Mouse (Mus musculus) urinary bladder, adult 18-20 months (tissue): Measurements from ENCODE around the gene Iapp.
"Not testable (repeated sequence)": the region's sequence is repeated elsewhere in the genome, so short reads cannot be mapped to it uniquely, and the experiment has no call there.

ENCODE experiments used
- DNase-seq, 2 experiments: peaks; one replicate each; pipeline ENCODE4 v3.0.0; 2022; ENCODE audit warnings: low spot score in 2 of 2, mixed read lengths in 2 of 2

Gene Iapp

GRCm38 (mm10) chr6:142298098-142298497 is at the start of gene Iapp:
Iapp (plus strand) TSS chr6:142298423.
- no peak for DNase-seq

- DNase-seq: not testable (repeated sequence)
Observed at GRCm38 (mm10) chr6:142250738-142251307, 47.4 kb upstream of the Iapp start.

DNA sequence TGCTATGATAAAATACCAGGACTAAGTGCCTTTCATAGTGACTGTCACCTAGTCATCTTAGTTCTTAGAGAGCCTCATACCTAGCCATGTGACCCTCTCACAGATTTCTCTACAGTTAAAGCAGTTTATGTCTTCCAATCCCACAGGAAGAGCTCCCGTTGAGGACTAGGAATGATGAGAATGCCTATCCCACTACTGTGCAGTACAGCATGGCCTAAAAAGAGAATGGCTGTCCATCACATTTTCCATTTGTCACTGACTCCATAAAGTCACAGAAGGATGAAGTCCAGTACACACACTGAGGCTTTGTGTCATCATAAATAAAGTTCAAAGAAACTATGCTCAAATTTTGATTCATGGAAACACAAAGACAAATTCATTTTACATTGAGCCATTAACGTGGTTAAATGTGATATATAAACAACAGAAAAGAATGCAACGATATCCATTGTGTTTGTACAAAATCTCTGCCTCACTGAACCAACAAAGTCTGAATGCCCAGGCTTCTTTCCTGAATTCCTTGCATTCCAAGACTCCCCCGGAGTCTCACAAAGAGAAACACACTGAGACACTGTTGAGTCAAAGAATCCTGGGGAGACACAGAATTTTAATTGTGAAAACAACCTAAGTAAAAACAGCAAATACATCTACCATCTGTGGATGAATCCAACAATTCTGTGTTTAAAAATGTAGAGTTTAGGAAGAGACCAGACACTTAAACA is 22.3 kb upstream of the Iapp start:
- no peak for DNase-seq

GRCm38 (mm10) chr6:142289413-142290118 is 8.7 kb upstream of the Iapp start:
- DNase-seq: no peak

GRCm38 (mm10) chr6:142305076-142305475 is 6.9 kb downstream of the Iapp start:
- DNase-seq: no peak

- no peak for DNase-seq
Observed at GRCm38 (mm10) chr6:142314285-142314684, 16.1 kb downstream of the Iapp start.

GRCm38 (mm10) chr6:142317106-142317505 is 18.9 kb downstream of the Iapp start:
- no peak for DNase-seq

- no peak for DNase-seq
Observed at GRCm38 (mm10) chr6:142322881-142323280, 24.7 kb downstream of the Iapp start, which contains the start of gene Slco1a5. Slco1a5 (minus strand) TSS chr6:142322981.

GRCm38 (mm10) chr6:142326598-142326997 is 28.4 kb downstream of the Iapp start:
- no peak for DNase-seq

DNA sequence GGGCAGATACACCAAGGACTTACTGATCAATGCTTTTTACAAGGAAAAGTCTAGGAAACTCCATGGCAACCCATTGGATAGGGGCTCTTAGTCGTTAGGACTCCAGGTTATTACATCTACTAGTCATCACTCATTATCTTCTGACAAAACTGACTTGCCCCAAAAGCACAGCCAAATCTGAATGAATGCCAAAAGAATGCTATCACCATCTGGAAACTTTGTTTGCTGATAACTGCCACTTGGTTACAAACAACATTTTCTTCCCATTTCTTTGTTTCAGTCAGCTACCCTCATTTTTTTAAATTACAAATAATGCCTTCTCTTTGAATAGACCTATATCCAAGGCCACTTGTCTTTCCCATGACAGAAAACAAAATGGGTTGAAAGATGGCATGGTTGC is 31.0 kb downstream of the Iapp start:
- no peak for DNase-seq

DNA sequence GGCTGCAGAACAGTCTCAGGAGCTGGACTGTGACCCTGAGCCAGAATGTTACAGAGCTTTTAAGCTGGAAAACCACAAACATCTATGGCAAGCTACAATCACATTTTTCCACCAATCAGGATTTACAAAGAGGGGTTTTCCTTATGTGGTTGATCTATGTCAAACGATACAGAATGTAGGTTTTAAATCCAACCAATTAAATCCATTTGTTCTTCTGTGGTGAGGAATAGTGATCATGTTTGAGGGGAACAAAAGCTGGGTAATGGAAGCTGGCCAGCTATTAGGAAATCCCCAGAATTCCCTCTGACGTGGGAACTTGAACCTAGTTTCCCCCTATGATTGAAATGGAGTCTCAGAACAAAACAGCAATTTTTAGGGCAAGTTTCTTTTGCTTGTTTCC is 40.7 kb downstream of the Iapp start:
- DNase-seq: no peak

DNA sequence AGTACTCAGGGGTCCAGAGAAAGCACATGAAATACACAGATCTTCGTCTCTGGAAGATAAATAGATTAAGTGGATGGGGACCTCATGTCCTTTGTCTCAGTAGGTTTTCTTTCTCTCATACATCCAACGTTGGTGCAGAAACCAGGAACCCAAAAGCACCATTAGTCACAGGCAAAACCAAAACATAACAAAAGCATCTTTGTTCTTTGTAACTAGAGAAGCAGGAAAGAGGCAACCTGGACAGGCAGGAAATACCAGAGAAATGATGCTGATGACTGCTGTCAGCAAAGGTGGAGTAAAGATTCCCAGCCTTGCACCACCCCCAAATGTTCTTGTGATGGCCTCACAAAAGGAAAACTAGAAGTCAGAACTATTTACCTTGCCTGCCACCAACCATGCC is 41.4 kb downstream of the Iapp start:
- no peak for DNase-seq

DNA sequence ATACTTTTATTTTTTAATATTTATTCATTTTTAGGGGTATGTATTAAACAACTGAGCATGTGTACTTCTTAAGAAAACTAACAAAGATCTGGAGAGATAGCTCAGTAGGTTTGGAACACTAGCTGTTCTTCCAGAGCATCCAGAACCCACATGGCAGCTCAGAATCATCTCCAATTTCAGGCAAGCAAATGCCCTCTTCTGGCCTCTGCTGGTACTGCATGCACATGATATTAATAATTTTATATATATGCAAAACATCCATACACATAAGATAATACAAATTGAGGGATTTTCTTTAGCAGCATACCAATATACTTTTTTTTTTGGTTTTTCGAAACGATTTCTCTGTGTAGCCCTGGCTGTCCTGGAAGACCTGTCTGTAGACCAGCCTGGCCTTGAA is 45.3 kb downstream of the Iapp start:
- peak in 1 of 2 experiments; percentile 26 for DNase-seq

- peak; percentile 70 to 74 for DNase-seq
Observed at GRCm38 (mm10) chr6:142345440-142346038, 47.3 kb downstream of the Iapp start, which contains the start of gene Pyroxd1. Pyroxd1 (plus strand) TSS chr6:142345654.

GRCm38 (mm10) chr6:142346181-142347110 is 48.2 kb downstream of the Iapp start:
- DNase-seq: no peak

DNA sequence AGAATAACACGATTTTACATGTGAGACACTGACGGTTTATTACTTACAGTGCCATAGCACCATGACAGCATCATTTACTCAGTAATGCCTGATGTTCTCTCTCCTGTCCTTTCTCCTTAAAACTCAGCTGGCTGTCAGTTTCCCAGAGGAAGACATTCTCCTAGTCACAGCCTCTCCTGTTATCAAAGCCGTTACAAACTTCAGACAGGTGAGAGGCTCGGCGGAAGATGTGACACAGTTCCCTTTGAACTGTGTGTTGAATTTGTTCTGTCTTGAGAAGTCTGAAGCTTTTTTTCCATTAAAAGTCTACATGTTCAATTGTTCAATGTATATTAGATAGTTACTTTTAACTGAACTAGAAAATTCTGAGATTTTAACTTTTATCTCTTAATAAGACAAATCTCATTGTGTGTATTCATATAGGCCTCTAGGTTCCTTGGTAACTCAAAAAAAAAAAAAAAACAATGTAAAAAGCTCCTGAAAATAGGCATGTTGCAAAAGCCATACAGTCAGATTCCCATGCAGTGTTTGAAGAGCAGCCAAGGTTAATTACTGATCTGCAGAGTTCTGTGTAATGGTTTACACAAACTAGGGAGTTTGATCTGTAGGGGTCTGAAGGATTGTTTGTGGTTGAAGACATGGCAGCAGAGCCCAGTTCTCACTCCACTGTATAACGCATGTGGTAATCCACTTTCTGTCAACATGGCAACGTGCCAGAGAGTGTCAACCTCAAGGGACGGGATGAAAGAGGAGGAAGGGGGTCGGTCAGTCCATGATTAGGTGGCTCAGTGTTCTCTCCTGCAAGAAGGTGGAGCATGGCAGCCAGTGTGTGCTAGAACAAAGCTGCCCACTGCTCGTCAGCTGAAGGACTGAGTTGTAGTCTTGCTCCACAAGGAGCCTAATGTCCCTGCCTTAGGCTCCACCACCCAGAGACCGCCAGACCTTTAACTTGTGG is 49.5 kb downstream of the Iapp start:
- no peak for DNase-seq

DNA sequence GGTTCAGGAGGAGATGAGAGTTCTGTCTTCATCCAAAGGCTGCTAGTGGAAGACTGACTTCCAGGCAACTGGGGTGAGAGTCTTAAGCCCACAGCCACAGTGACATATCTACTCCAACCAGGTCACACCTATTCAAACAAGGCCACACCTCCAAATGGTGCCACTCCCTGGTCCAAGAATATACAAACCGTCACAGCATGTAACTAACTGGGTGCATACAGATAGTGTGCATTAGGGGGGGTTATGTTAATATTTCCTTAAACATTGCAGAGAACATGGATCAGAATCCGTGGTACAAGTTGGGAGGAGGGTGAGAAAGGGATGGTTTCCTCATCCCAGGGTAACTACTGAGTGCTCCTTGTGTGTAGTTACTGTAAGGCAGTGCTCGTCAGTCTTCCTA is 53.9 kb downstream of the Iapp start:
- DNase-seq: not testable (repeated sequence)
